Mouse (Mus musculus) cerebellum, postnatal 10 days (tissue): ENCODE results near the gene Apobec3.

ENCODE experiments used
- DNase-seq, 2 experiments: peaks; one replicate each; pipeline ENCODE4 v3.0.0; 2021; ENCODE audit warnings: mixed read lengths in 2 of 2

The Apobec3 gene

DNA sequence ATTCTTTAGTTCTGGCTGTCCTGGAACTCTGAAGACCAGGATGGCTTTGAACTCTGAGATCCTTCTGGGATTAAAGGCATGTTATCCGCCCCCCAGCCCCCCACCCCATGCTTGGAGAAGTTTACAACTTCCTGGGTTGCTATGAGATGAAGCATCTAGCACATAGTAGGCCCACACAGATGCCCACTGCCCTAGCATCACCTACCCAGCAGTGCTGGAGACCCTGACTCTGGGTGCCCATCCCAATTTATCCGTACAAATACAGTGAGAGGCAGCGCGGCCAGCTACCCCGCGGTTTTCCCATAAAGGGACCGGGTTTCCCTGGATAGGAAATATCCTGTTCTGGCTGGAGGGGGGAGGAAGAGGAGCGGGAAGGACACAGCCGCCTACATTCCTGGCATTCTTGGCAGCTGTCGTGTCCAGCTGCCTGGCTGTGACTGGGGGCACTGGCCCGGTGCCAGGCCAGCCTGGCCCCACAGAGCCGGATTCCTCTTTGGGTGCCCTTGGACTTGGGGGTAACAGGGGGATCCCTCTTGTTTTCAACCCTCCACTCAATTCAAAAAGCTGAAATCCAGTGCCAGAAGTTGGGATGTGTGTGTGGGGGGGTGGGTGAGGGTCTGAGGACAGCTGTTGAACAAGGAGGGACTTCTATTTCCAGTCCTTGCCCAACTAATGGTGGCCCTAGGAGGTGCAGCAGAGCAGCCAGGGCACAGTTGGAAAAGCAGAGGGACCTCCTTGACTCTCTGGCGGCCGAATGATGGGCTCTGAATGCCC is 60.5 kb downstream of the Apobec3 start:
- peak; percentile 31 to 34 for DNase-seq

DNA sequence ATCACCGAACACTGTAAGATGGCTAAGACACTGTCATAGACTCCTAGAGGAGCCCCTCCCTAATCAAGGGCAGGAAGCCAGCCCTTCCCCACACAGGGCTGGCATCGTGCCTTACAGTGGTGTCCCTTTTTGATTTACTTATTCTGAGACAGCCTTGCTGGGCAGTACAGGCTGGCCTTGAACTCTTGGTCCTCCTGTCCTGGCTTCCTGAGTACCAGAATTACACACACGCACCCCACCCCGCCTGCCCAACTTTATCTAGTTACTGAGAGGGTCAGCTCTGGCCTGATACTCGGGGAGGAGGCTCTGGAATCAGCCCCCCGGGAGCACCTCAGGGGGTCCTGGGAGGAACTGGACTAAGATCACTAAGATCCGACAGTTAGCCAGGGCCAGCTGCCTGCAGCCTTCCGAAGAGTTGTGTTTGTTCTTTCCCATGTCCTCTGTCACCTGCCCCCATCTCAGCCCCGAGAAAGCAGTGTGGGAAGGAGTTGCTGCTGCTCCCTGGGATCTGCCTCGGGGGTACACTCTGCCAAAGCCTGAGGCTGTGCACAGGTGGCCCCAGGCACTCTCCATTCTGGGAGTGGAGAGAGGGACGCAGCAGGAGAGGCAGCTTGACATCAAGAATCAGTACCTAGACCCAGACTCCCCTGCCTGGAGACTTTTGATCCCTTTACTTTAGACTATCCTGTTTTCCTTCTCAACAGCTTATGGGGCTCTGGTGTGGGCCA is 61.2 kb downstream of the Apobec3 start:
- DNase-seq: peak in 1 of 2 experiments; percentile 39

DNA sequence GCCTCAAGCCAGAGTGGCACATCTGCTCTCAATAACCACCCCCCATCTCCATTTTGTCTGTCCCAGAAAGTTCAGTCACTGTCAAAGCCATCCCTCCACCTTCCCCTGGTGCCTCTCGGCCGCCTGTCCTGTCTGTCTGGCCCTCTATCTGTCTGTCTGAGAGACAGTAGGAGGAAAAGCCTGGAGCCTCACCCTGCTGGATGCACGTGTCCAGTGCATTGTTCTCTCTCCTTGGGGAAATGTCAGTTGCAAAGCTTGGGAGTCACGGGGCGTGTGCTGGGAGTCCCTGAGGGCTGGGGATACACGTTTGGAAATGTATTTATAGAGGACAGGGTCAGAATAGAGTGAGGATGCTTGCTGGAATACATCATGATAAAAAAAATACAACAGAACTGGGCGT is 62.0 kb downstream of the Apobec3 start:
- no peak for DNase-seq

DNA sequence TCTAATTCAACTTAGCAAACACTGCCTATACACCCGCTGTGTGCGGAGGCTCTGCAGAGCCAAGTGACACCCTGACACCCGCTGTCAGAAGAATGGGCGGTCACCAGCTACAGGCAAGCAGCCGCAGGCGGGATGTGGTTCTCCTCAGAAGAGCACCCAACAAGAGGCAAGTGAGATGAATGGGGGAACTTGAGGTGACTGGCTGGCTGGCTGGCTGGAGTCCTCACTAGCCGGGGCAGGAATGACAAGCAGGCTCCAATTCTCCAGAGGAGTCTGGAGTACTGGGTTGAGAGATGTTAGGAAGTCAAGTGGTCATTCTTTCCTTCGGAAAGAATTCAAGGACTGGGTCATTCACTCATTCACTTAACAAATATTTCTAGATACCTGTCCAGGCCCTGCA is 65.1 kb downstream of the Apobec3 start:
- DNase-seq: no peak

DNA sequence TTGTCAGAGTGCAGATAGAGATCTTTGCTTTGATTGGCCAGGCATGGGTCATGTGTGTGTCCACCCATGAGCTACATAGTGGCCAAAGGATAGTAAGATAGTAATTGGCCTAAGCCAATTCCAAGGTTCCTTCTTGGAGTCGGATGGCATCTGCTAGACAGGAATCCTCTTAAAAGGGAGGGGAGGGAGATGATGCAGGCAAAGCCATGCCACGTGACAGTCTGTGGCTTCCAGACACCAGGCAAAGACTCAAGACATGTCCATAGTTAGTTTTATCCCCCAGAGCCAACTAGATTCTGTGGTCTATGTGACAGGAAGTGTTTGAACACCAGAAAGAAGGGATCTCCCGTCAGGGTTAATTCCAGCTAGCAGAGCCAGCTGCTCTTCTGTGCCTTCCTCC is 67.0 kb downstream of the Apobec3 start:
- DNase-seq: no peak

DNA sequence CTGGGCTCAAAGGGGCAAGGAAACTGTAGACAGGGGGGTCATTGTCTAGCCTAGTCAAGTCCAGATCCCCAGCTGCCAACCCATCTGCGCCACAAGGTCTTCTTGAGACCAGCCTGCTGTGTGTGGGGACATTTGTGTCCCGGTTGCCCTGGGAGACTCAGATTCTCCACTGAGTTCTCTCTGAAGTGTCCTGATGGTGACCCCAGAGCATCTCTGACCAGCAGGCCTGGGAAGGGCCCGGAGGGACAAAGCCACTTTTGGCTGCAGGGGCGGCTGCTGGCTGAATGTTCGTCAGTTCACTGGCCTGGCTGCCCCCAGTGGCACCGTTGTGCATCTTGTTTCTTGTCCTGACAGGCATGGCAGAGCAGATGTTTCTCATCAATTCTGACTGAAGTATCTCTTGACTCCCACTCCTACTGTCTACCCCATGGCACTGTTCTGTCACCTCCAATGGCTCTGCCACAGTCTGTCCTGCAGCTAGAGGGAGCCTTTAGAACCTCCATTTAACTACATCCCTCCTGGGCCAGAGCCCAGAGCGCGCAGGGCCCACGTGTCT is 70.0 kb downstream of the Apobec3 start:
- DNase-seq: peak; percentile 43 to 46

DNA sequence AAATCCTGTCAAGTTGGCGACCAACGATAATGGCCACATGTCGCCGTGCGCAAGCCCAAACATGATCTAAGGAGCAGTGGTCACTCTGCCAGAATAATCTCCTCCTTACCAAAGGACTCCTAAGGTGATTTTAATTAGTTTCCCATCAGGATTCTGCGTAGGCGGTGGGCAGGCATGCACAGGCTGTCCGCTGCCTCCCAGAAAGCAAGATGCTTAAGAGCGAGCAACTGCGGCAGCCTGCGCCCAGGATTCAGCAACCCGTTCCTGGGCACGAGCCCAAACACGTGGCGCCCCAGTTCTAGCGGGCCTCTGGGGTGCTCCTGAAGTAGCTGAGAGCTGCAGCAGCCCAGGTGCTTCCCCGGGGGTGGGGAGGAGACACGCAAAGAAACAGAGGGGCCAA is 71.2 kb downstream of the Apobec3 start:
- DNase-seq: peak; percentile 73

DNA sequence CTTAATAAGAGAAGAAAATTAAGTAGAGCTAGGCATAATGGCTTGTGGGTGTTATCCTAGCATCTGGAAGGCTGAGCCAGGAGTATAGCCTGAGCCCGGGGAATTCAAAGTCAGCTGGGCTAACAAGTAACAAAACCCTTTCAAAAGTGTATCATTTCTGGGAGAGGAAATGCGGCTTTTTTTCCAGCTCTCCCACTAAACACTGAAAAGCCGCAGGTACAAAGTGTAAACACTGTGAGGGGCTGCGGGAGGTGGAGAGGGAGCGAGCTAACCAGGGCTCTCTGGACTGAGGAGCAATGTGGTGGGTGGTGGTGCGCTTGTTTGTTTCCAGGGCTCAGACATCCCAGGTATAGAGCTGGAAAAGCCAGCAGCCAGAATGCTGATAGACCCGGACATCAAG is 72.9 kb downstream of the Apobec3 start:
- DNase-seq: no peak
